Mouse (Mus musculus): ENCODE results near the gene B4galt5. TPM values are rescaled to one million over a fixed set of nuclear protein-coding genes. Genes with fewer than 3 reads are reported as not detected.

Gene B4galt5
- polyA plus RNA-seq, 1 experiment from 2014 or later, result 24.2 TPM

GRCm38 (mm10) chr2:167250003-167250735, 98.8 kb downstream of the B4galt5 start:
- H3K4me1 ChIP-seq (ENCODE audit: control insufficient read depth in 2 of 2, insufficient read depth in 2 of 2, low read length in 2 of 2), result peaks cover 22 to 29% of the 10 kb centered on the region in 2 experiments
- H3K27ac ChIP-seq (replicated peaks in 1 of 2; ENCODE audit: control insufficient read depth in 1 of 2, insufficient read depth in 1 of 2, low read depth in 2 of 2, low read length in 2 of 2), result peak overlapping the region in 1 of 2 experiments; percentile 39; a peak in 1 of 4 replicates
- H3K9ac ChIP-seq (ENCODE audit: low read length), result no peak overlapping the region
- no peaks in the 10 kb centered on the region for H3K27me3 ChIP-seq (ENCODE audit: control insufficient read depth, insufficient read depth, low read length)
- H3K4me2 ChIP-seq (ENCODE audit: low read length), result no peak overlapping the region
- no peak overlapping the region for H3K4me3 ChIP-seq (ENCODE audit: control insufficient read depth in 1 of 2, insufficient read depth in 1 of 2, low read depth in 1 of 2, low read length in 2 of 2)
- WGBS, result 49% methylated on average over 11 of the region's 11 CpGs
- no peaks in the 10 kb centered on the region for H3K36me3 ChIP-seq (ENCODE audit: control insufficient read depth, insufficient read depth, low read length)
- H3K9me3 ChIP-seq (ENCODE audit: control insufficient read depth, low read length), result no peaks in the 10 kb centered on the region
- no peak for ATAC-seq (ENCODE audit: insufficient number of reproducible peaks, insufficient read depth, low FRiP score, low read depth)

GRCm38 (mm10) chr2:167249591-167249990, 99.4 kb downstream of the B4galt5 start:
- no peak overlapping the region for H3K4me3 ChIP-seq (ENCODE audit: control insufficient read depth in 1 of 2, insufficient read depth in 1 of 2, low read depth in 1 of 2, low read length in 2 of 2)
- no peak overlapping the region for H3K9ac ChIP-seq (ENCODE audit: low read length)
- H3K9me3 ChIP-seq (ENCODE audit: control insufficient read depth, low read length), result peaks cover 4% of the 10 kb centered on the region; the same call in 1 of the 2 replicates
- H3K4me1 ChIP-seq (ENCODE audit: control insufficient read depth in 2 of 2, insufficient read depth in 2 of 2, low read length in 2 of 2), result peaks cover 22 to 28% of the 10 kb centered on the region in 2 experiments
- no peaks in the 10 kb centered on the region for H3K36me3 ChIP-seq (ENCODE audit: control insufficient read depth, insufficient read depth, low read length)
- WGBS, result 69% methylated on average over 3 of the region's 3 CpGs
- no peak overlapping the region for H3K4me2 ChIP-seq (ENCODE audit: low read length)
- H3K27ac ChIP-seq (replicated peaks in 1 of 2; ENCODE audit: control insufficient read depth in 1 of 2, insufficient read depth in 1 of 2, low read depth in 2 of 2, low read length in 2 of 2), result peak overlapping the region in 1 of 2 experiments; percentile 39; a peak in 1 of 4 replicates
- no peaks in the 10 kb centered on the region for H3K27me3 ChIP-seq (ENCODE audit: control insufficient read depth, insufficient read depth, low read length)
- ATAC-seq (ENCODE audit: insufficient number of reproducible peaks, insufficient read depth, low FRiP score, low read depth), result no peak

Other genes starting within 250 kb of the B4galt5 start
- 0.35 and 0.85 TPM in 2 replicates for gene Kcnb1, start 159.0 kb downstream of the B4galt5 start, polyA plus RNA-seq (2014; fragmentation: Nextera tagmentation; extraction: Ambion mirVana)
- 19.2 and 21.2 TPM in 2 replicates for gene Ptgis, start 108.6 kb downstream of the B4galt5 start, polyA plus RNA-seq (2014; fragmentation: Nextera tagmentation; extraction: Ambion mirVana)
- gene Slc9a8, start 72.5 kb upstream of the B4galt5 start, polyA plus RNA-seq (2014; fragmentation: Nextera tagmentation; extraction: Ambion mirVana), result 19.3 and 21.1 TPM in 2 replicates
- 67.1 and 68.5 TPM in 2 replicates for gene Rnf114, start 143.5 kb upstream of the B4galt5 start, polyA plus RNA-seq (2014; fragmentation: Nextera tagmentation; extraction: Ambion mirVana)
- 11.7 and 11.9 TPM in 2 replicates for gene Spata2, start 143.7 kb upstream of the B4galt5 start, polyA plus RNA-seq (2014; fragmentation: Nextera tagmentation; extraction: Ambion mirVana)
- 11.8 and 12.5 TPM in 2 replicates for gene Snai1, start 189.0 kb upstream of the B4galt5 start, polyA plus RNA-seq (2014; fragmentation: Nextera tagmentation; extraction: Ambion mirVana)